Mouse (Mus musculus): ENCODE results near the gene Cntfr. TPM values are rescaled to one million over a fixed set of nuclear protein-coding genes. Genes with fewer than 3 reads are reported as not detected.

The Cntfr gene
- polyA plus RNA-seq, 1 experiment from 2014 or later, result 51.6 TPM

DNA sequence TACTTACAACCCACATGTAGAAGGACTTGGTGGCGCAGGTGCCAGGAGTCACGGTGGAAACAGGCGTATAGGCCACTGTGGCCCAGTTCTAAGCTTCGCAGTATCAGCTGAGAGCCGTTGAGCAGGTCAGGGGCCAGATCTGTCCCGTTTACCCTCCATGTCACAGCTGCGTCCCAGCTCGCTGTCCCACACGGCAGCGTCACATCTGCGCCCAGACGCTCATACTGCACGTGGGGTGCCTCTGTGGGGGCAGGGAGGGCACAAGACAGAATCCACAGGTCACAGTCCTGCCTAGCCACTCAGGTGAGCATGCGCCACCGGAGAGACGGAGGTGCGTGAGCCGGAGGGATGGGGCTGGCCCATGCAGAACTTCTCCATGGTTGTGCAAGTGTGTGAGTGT lies 26.1 kb downstream of the Cntfr start:
- H3K9me3 ChIP-seq, result no peaks in the 10 kb centered on the region
- peaks cover 70% of the 10 kb centered on the region for H3K4me1 ChIP-seq (replicated peaks)
- peaks cover 98% of the 10 kb centered on the region for H3K36me3 ChIP-seq
- peak overlapping the region; percentile 84; the same call in 1 of the 2 replicates for H3K27ac ChIP-seq
- H3K4me3 ChIP-seq, result no peak overlapping the region
- 83% methylated on average over 18 of the region's 18 CpGs for WGBS
- H3K27me3 ChIP-seq (ENCODE audit: insufficient read depth, poor library complexity, severe bottlenecking), result 0 out of 2 replicates have a peak, but pooled peaks cover 9% of the 10 kb centered on the region
- no peak for DNase-seq (ENCODE audit: low spot score)

DNA sequence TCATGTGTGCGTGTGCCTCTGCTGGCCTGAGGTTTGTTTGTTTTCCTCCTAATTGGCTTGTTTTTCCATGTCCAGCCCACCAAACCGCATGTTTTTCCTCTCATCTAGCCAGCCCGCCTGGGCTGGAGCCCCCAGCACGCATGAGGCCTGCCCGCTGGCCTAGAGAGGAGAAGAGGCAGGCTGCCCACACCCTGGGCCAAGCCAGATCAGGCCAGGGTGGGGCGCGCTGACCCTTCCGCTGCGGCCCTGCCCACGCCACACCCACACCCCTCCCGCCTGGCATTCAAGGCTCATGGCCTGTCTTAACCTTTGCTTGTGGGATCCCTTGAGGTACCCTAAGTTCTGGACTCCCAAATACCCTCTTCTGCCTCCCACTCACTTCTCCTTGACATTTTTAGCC lies 30.2 kb downstream of the Cntfr start:
- H3K4me3 ChIP-seq, result no peak overlapping the region
- H3K27me3 ChIP-seq (ENCODE audit: insufficient read depth, poor library complexity, severe bottlenecking), result 0 out of 2 replicates have a peak, but pooled peaks cover 5% of the 10 kb centered on the region
- H3K9me3 ChIP-seq, result no peaks in the 10 kb centered on the region
- H3K27ac ChIP-seq, result peak overlapping the region; percentile 5; the same call in 1 of the 2 replicates
- 68% methylated on average over 11 of the region's 11 CpGs for WGBS
- DNase-seq (ENCODE audit: low spot score), result peak; percentile 5
- H3K36me3 ChIP-seq, result peaks cover 95% of the 10 kb centered on the region
- H3K4me1 ChIP-seq (replicated peaks), result peaks cover 75% of the 10 kb centered on the region

DNA sequence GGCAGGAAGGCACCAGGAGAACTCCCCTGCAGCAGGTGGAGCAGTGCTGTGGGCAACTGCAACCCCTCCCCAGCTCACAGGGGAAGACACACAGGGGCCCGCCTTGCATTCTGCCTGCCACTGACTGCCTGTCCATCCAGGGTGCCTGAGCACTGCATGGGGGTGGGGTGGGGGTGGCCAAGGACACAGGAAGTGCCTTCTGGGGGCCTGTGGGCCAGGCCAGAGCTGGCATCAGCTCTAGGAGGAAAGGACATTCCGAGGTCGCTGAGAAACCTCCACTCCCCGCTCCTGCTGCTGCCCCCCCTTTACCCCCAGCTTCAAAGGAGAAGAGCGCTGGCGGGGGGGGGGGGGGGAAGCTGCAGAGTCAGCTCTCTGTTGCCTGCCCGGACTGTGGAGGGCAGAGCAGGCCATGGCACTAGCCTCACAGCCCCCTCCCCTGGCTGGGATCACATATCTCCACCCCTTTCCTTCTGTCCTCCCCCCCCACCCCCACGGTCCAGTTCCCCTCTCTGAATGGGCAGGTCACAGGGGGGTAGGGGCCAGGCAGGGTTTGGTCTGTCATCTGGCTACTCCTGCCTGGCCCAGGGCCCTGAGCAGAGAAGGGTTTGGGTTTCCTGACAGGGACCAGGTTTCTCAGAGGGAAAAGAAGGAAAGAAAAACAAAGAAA lies 31.7 kb downstream of the Cntfr start:
- peak; percentile 73 for DNase-seq (ENCODE audit: low spot score)
- Histone ChIP-seq H3K4me1 (replicated peaks) (peaks cover 75% of the 10 kb centered on the region), H3K4me3 (peak overlapping the region; percentile 25; the same call in 1 of the 2 replicates), H3K27ac (peak overlapping the region; percentile 85), H3K27me3 (ENCODE audit: insufficient read depth, poor library complexity, severe bottlenecking) (0 out of 2 replicates have a peak, but pooled peaks cover 3% of the 10 kb centered on the region), H3K9me3 (no peaks in the 10 kb centered on the region), H3K36me3 (peaks cover 95% of the 10 kb centered on the region)
- 5% methylated on average over 6 of the region's 8 CpGs for WGBS

DNA sequence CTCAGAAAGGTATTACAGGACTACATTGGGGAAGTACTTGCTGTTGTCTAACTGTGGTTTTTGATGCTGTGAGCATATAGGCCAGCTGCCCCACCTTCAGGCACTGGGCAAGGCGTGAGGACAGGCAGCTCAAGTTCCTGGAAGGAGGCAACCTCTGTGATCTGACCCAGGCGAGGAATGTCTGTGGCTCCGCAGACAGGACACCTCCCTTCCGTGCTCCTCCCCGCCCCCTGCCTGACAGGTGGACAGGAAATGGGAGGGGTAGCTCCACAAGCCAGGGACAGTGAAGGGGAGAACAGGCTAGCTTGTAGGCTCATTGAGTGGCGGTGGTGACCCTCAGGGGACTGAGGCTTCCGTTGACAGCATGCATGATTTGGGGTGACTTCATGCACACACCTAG lies 32.4 kb downstream of the Cntfr start:
- peak overlapping the region; percentile 85 for H3K27ac ChIP-seq
- no peaks in the 10 kb centered on the region for H3K9me3 ChIP-seq
- peaks cover 95% of the 10 kb centered on the region for H3K36me3 ChIP-seq
- 44% methylated on average over 7 of the region's 7 CpGs for WGBS
- 0 out of 2 replicates have a peak, but pooled peaks cover 8% of the 10 kb centered on the region for H3K27me3 ChIP-seq (ENCODE audit: insufficient read depth, poor library complexity, severe bottlenecking)
- peak; percentile 15 for DNase-seq (ENCODE audit: low spot score)
- peaks cover 76% of the 10 kb centered on the region for H3K4me1 ChIP-seq (replicated peaks)
- no peak overlapping the region for H3K4me3 ChIP-seq

DNA sequence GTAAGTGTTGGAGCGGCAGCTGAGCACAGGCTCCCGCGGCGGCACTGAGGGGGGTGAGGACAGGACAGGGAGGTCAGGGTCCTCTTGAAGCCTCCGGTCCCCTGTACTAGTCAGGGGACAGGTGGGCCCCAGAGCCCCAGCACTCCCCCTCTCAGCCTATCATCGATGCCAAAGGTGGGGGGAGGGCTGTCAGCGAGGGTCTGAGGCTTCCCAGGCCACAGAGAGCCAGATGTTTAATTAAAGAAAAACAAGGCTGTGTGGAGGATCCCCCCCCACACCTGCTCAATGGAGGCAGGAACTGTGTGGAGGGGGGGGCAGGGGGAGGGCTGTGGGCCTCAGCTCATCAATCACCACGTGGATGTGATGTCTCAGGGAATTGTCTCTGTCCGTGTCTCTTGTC lies 33.3 kb downstream of the Cntfr start:
- H3K4me1 ChIP-seq (replicated peaks), result peaks cover 85% of the 10 kb centered on the region
- WGBS, result 48% methylated on average over 9 of the region's 9 CpGs
- 0 out of 2 replicates have a peak, but pooled peaks cover 12% of the 10 kb centered on the region for H3K27me3 ChIP-seq (ENCODE audit: insufficient read depth, poor library complexity, severe bottlenecking)
- H3K4me3 ChIP-seq, result no peak overlapping the region
- peaks cover 96% of the 10 kb centered on the region for H3K36me3 ChIP-seq
- peak overlapping the region; percentile 41 for H3K27ac ChIP-seq
- peak; percentile 20 for DNase-seq (ENCODE audit: low spot score)
- no peaks in the 10 kb centered on the region for H3K9me3 ChIP-seq

DNA sequence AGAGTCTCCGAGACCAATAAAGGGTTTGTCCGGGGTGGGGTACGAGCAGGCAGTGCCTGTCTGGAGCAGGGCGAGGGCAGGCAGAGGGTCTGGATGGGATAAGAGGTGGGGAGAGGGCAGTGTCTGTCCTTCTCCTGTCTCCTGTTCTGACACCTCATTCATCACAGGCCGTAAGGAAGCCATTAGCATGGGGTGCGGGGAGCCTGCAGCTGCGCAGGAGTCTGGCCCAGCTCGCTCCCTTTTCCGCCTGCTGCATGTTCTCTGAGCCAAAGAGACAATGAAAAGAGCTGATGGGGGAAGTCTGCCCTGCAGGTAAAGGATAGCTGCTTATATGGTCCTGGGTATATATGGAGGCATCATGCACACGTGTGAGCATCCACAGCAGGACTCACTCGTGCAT lies 34.2 kb downstream of the Cntfr start:
- peak; percentile 18 for DNase-seq (ENCODE audit: low spot score)
- Histone ChIP-seq H3K27me3 (ENCODE audit: insufficient read depth, poor library complexity, severe bottlenecking) (peaks cover 20% of the 10 kb centered on the region; the same call in 1 of the 2 replicates), H3K4me3 (no peak overlapping the region), H3K36me3 (peaks cover 96% of the 10 kb centered on the region), H3K4me1 (replicated peaks) (peaks cover 94% of the 10 kb centered on the region), H3K27ac (peak overlapping the region; percentile 41; the same call in 1 of the 2 replicates), H3K9me3 (no peaks in the 10 kb centered on the region)
- 75% methylated on average over 11 of the region's 11 CpGs for WGBS

DNA sequence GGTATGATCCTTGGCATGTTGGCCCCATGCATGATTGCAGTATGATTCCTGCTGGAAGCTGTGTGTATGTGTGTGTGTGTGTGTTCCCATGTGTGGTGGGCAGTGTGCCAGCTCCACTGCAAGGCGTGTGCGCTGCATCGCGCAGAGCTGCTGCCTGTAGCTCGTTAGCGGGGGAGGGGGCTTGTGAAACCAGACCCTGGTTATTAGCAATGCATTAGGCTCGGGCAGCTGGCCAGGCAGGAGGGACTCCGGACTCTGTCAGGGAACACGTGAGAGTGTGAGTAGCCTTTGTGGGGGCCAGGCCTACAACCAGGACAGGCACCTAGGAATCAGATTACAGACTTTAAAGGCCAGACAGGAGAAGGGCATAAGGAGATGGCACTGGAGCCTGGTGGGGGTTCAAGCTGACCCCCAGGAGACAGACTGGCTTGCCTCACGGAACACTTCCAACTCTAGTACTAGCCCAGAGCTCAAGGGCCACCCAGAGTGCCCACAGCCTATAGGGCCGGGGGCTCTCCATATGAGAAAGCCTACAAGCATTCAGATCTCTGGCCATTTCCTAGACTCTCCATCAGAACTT lies 35.9 kb downstream of the Cntfr start:
- DNase-seq (ENCODE audit: low spot score), result peak; percentile 65

DNA sequence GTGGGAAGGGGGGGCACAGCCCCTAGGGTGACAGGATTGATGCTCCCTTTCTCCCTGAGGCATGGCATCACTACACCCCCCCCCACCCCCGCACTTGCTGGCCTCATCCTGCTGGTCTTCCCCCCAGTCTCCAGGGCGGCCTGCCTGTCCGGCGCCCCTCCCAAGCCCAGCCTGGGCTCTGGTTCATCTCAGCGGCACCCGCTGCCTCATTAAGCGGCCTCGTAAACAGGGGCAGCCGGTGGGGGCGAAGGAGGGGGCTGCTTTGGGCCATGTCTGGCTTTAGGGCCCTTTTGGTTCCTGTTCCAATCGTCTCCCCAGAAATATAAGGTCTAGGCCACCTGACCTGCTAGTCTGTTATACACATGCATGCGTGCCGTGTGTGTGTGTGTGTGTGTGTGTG lies 37.3 kb downstream of the Cntfr start:
- peak overlapping the region; percentile 67 for H3K27ac ChIP-seq
- H3K36me3 ChIP-seq, result peaks cover 96% of the 10 kb centered on the region

More for the DNA sequence above, 35.9 kb downstream of the Cntfr start:
- peaks cover 87% of the 10 kb centered on the region for H3K4me1 ChIP-seq (replicated peaks)
- H3K27me3 ChIP-seq (ENCODE audit: insufficient read depth, poor library complexity, severe bottlenecking), result peaks cover 20% of the 10 kb centered on the region; the same call in 1 of the 2 replicates
- 39% methylated on average over 11 of the region's 11 CpGs for WGBS
- no peak overlapping the region for H3K4me3 ChIP-seq
- H3K36me3 ChIP-seq, result peaks cover 96% of the 10 kb centered on the region
- H3K27ac ChIP-seq, result peak overlapping the region; percentile 75
- no peaks in the 10 kb centered on the region for H3K9me3 ChIP-seq

DNA sequence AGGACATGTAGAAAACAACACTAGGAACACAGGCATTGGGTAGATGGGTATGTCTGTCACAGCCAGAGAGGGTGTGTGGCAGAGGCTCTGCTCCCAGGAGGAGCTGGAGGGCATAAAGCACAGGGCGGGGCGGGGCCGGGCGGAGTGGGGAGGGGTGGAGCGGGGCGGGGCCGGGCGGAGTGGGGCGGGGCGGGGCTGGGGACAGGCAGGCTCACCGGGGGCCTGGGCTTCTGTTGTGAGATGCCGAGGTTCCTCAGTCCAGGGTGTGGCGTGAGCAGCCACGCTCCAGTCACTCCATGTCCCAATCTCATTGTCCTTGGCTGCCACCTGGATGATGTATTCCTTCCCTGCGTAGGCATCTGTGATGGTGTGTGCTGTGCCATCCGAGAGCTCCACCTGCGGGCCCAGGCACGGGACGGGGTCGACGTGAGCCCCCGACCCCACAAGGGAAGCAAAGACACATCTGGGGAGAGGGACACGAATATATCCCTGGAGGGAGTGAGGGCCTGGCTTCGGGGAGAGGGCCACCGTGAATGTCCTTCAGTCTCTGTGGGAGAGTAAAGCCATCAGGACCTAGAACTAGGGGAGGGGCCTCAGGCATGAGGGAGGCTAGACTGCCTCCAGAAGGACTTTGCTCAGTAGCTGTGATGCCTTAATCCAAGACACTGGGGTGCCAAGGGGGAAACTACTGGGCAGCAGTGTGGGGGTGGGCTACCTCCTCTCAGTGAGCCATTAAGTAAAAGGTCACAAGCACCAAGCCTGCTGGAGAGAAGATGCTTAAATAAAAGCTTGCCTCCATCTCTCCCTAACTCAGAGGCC lies 38.1 kb downstream of the Cntfr start:
- peak; percentile 22 for DNase-seq (ENCODE audit: low spot score)
- Histone ChIP-seq H3K36me3 (peaks cover 89% of the 10 kb centered on the region), H3K4me3 (0 out of 2 replicates have a peak overlapping the region, but pooled peaks have one; percentile 10), H3K4me1 (replicated peaks) (peaks cover 87% of the 10 kb centered on the region), H3K9me3 (no peaks in the 10 kb centered on the region), H3K27ac (peak overlapping the region; percentile 67), H3K27me3 (ENCODE audit: insufficient read depth, poor library complexity, severe bottlenecking) (peaks cover 20% of the 10 kb centered on the region; the same call in 1 of the 2 replicates)
- 23% methylated on average over 25 of the region's 25 CpGs for WGBS

More for the DNA sequence above, 37.3 kb downstream of the Cntfr start:
- peaks cover 87% of the 10 kb centered on the region for H3K4me1 ChIP-seq (replicated peaks)
- peaks cover 20% of the 10 kb centered on the region; the same call in 1 of the 2 replicates for H3K27me3 ChIP-seq (ENCODE audit: insufficient read depth, poor library complexity, severe bottlenecking)
- no peak overlapping the region for H3K4me3 ChIP-seq
- H3K9me3 ChIP-seq, result no peaks in the 10 kb centered on the region
- peak; percentile 4 for DNase-seq (ENCODE audit: low spot score)
- 71% methylated on average over 13 of the region's 13 CpGs for WGBS

DNA sequence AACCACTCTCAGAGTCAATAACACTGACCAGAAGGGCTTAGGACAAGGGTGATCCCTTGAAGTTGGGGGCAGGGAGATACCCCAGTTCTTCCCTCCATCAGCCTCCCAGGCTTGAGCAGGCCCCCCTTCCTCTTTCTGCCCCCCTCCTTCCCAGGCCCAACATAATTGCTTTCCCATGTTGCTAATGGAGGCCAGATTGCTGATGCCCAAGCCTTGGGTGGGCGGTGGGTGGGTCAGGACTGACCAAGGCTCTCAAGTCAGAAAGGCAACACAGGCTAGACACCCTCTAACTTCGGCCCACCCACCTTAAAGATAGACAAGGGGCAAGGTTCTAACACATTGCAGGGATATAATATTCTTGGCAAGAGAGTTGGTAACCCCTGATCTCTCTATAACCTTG lies 41.4 kb downstream of the Cntfr start:
- Histone ChIP-seq H3K27ac (0 out of 2 replicates have a peak overlapping the region, but pooled peaks have one; percentile 29), H3K9me3 (no peaks in the 10 kb centered on the region), H3K4me3 (no peak overlapping the region), H3K4me1 (replicated peaks) (peaks cover 61% of the 10 kb centered on the region), H3K27me3 (ENCODE audit: insufficient read depth, poor library complexity, severe bottlenecking) (peaks cover 17% of the 10 kb centered on the region; the same call in 1 of the 2 replicates), H3K36me3 (peaks cover 56% of the 10 kb centered on the region)
- WGBS, result 84% methylated on average over 2 of the region's 2 CpGs
- DNase-seq (ENCODE audit: low spot score), result no peak

DNA sequence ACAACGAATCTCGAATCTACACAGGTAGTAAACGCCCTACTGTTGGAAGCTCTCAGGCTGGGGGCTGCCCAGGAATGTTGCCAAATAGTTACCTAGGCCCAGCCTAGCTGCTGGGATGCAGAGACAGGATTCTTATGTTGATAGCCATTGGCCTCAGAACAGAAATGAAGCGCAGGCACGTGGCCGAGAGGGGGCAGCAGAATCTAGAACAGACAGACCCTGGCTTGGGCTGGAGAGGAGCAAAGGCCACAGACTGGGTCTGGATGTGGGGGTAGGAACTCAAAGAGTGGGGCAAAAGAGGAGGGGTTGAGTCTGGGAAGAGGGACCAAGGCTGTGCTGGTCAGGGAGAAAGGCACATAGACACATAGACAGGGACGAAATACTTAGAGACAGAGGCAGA lies 42.7 kb downstream of the Cntfr start:
- H3K27ac ChIP-seq, result peak overlapping the region; percentile 64

DNA sequence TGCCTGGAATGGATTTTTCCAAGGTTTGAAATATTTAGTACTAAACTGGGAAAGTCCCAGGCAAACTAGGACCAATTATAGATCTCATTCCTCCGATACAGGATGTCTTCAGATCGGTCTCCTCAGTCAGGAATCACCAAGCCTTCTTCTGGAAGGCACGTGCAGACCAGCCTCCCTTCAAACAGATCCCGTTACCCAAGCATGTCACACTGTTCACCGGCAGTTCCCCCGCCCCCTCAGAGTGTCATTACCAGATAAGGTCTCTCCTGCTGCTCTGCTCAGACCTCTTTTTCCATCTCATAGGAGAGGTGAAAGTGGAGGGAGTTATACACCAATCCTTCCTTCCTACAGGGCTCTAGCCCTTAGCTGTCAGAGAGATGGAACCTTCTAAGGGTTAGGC lies 43.2 kb downstream of the Cntfr start:
- 68% methylated on average over 6 of the region's 6 CpGs for WGBS
- Histone ChIP-seq H3K27me3 (ENCODE audit: insufficient read depth, poor library complexity, severe bottlenecking) (peaks cover 9% of the 10 kb centered on the region; the same call in 1 of the 2 replicates), H3K4me3 (no peak overlapping the region), H3K36me3 (peaks cover 38% of the 10 kb centered on the region), H3K9me3 (no peaks in the 10 kb centered on the region), H3K27ac (peak overlapping the region; percentile 64; the same call in 1 of the 2 replicates), H3K4me1 (replicated peaks) (peaks cover 47% of the 10 kb centered on the region)
- DNase-seq (ENCODE audit: low spot score), result peak; percentile 7

More for the DNA sequence above, 42.7 kb downstream of the Cntfr start:
- 13% methylated on average over 7 of the region's 7 CpGs for WGBS
- Histone ChIP-seq H3K4me3 (no peak overlapping the region), H3K27me3 (ENCODE audit: insufficient read depth, poor library complexity, severe bottlenecking) (peaks cover 9% of the 10 kb centered on the region; the same call in 1 of the 2 replicates), H3K36me3 (peaks cover 43% of the 10 kb centered on the region), H3K9me3 (no peaks in the 10 kb centered on the region), H3K4me1 (replicated peaks) (peaks cover 48% of the 10 kb centered on the region)
- DNase-seq (ENCODE audit: low spot score), result peak; percentile 81

Measured in hindbrain, embryonic 10.5 days (tissue).